Mouse (Mus musculus) heart, embryonic 14.5 days (tissue): ENCODE data around the gene Rsbn1l. TPM values are rescaled to one million over a fixed set of nuclear protein-coding genes. Genes with fewer than 3 reads are reported as not detected.

Source experiments
- ATAC-seq: fragments of 200-750 bp; cut with Nextera tagmentation; 2 replicates; pipeline ENCODE4 v1.8.0; 2017; ENCODE audit warnings: low read depth, moderate TSS enrichment; ENCODE audit not compliant: insufficient number of reproducible peaks, insufficient read depth, low FRiP score
- H3K27ac ChIP-seq, 2 experiments: fragments of 200-500 bp in 1 of 2; fragments of 300-500 bp in 1 of 2; sonication (generic) in 1 of 2; replicated peaks in 1 of 2; 2 replicates each; pipeline ENCODE4 v1.5.1; 2012 to 2014; ENCODE audit warnings: low read depth in 2 of 2, low read length in 2 of 2, control low read depth in 1 of 2, mild to moderate bottlenecking in 1 of 2, mixed read lengths in 1 of 2; ENCODE audit not compliant: control insufficient read depth in 1 of 2, insufficient read depth in 1 of 2
- H3K27me3 ChIP-seq: fragments of 300-500 bp; sonication (generic); 2 replicates; pipeline ENCODE4 v1.6.1; 2014; ENCODE audit warnings: mild to moderate bottlenecking, low read length, control low read depth; ENCODE audit not compliant: control insufficient read depth, insufficient read depth
- H3K36me3 ChIP-seq: fragments of 300-500 bp; sonication (generic); 2 replicates; pipeline ENCODE4 v1.6.1; 2014; ENCODE audit warnings: mild to moderate bottlenecking, control low read depth, low read length, mixed read lengths; ENCODE audit not compliant: control insufficient read depth, insufficient read depth
- H3K4me1 ChIP-seq, 2 experiments: fragments of 200-500 bp in 1 of 2; fragments of 300-500 bp in 1 of 2; sonication (generic) in 1 of 2; 2 replicates each; pipeline ENCODE4 v1.6.1; 2012 to 2014; ENCODE audit warnings: low read length in 2 of 2, control low read depth in 1 of 2, mixed read lengths in 1 of 2; ENCODE audit not compliant: control insufficient read depth in 2 of 2, insufficient read depth in 2 of 2
- H3K4me2 ChIP-seq: fragments of 300-500 bp; sonication (generic); 2 replicates; pipeline ENCODE4 v1.6.1; 2014; ENCODE audit warnings: mild to moderate bottlenecking, low read length
- H3K4me3 ChIP-seq, 2 experiments: fragments of 200-500 bp in 1 of 2; fragments of 300-500 bp in 1 of 2; sonication (generic) in 1 of 2; 2 replicates each; pipeline ENCODE4 v1.5.1; 2012 to 2014; ENCODE audit warnings: low read length in 2 of 2, mild to moderate bottlenecking in 2 of 2, control low read depth in 1 of 2, low read depth in 1 of 2, moderate library complexity in 1 of 2; ENCODE audit not compliant: control insufficient read depth in 1 of 2, insufficient read depth in 1 of 2
- H3K9ac ChIP-seq: fragments of 300-500 bp; sonication (generic); 2 replicates; pipeline ENCODE4 v1.6.1; 2014; ENCODE audit warnings: mild to moderate bottlenecking, low read length
- H3K9me3 ChIP-seq: fragments of 300-500 bp; sonication (generic); 2 replicates; pipeline ENCODE4 v1.6.1; 2016; ENCODE audit warnings: low read length, control low read depth; ENCODE audit not compliant: control insufficient read depth
- WGBS: fragments of 180-500 bp; shearing (Covaris S2); extraction: QIAGEN DNeasy Blood & Tissue Kit; methylation state at CpG from one replicate; pipeline ENCODE4 v1.1.7; 2014; 5-methylcytosine and 5-hydroxymethylcytosine counted together
- polyA plus RNA-seq: library from polyadenylated mRNA; unstranded; fragments of >200 nt; fragmentation: Nextera tagmentation; extraction: Ambion mirVana; gene quantifications from 2 replicates; pipeline ENCODE4 v1.2.1, GENCODE M21; 2014

The Rsbn1l gene
- polyA plus RNA-seq, 1 experiment from 2014 or later: 7.9 TPM

GRCm38 (mm10) chr5:20858404-20858803 lies 97.8 kb downstream of the Rsbn1l start:
- Histone ChIP-seq H3K9ac (no peak overlapping the region), H3K4me1 (no peaks in the 10 kb centered on the region), H3K27me3 (no peaks in the 10 kb centered on the region), H3K4me2 (no peak overlapping the region), H3K27ac (no peak overlapping the region), H3K4me3 (no peak overlapping the region), H3K36me3 (no peaks in the 10 kb centered on the region), H3K9me3 (no peaks in the 10 kb centered on the region)
- 90% methylated on average over 2 of the region's 2 CpGs for WGBS
- no peak for ATAC-seq

GRCm38 (mm10) chr5:20855066-20855465 lies 101.1 kb downstream of the Rsbn1l start:
- H3K9ac ChIP-seq: no peak overlapping the region
- H3K27ac ChIP-seq: no peak overlapping the region
- peaks cover 0 to 5% of the 10 kb centered on the region in 2 experiments; a peak in 1 of 4 replicates for H3K4me1 ChIP-seq
- 85% methylated on average over 4 of the region's 4 CpGs for WGBS
- no peaks in the 10 kb centered on the region; the same call in 1 of the 2 replicates for H3K36me3 ChIP-seq
- no peak for ATAC-seq
- H3K4me2 ChIP-seq: no peak overlapping the region
- no peak overlapping the region for H3K4me3 ChIP-seq
- no peaks in the 10 kb centered on the region for H3K9me3 ChIP-seq
- no peaks in the 10 kb centered on the region for H3K27me3 ChIP-seq

GRCm38 (mm10) chr5:20847010-20847409 lies 109.2 kb downstream of the Rsbn1l start:
- Histone ChIP-seq H3K27me3 (no peaks in the 10 kb centered on the region), H3K4me1 (peaks cover 0 to 10% of the 10 kb centered on the region in 2 experiments; a peak in 2 of 4 replicates), H3K27ac (no peak overlapping the region), H3K9ac (no peak overlapping the region), H3K36me3 (no peaks in the 10 kb centered on the region; the same call in 1 of the 2 replicates), H3K4me2 (no peak overlapping the region), H3K4me3 (no peak overlapping the region), H3K9me3 (no peaks in the 10 kb centered on the region)
- 98% methylated on average over 2 of the region's 2 CpGs for WGBS
- ATAC-seq: no peak

GRCm38 (mm10) chr5:20843816-20844215 lies 112.4 kb downstream of the Rsbn1l start:
- Histone ChIP-seq H3K9me3 (no peaks in the 10 kb centered on the region), H3K27ac (no peak overlapping the region), H3K4me2 (no peak overlapping the region), H3K4me3 (no peak overlapping the region), H3K9ac (no peak overlapping the region), H3K4me1 (peaks cover 0 to 21% of the 10 kb centered on the region in 2 experiments; a peak in 2 of 4 replicates), H3K36me3 (no peaks in the 10 kb centered on the region), H3K27me3 (no peaks in the 10 kb centered on the region)
- no peak for ATAC-seq
- 82% methylated on average over 2 of the region's 2 CpGs for WGBS

- Histone ChIP-seq H3K9ac (no peak overlapping the region), H3K27me3 (no peaks in the 10 kb centered on the region), H3K27ac (no peak overlapping the region), H3K4me3 (no peak overlapping the region), H3K36me3 (no peaks in the 10 kb centered on the region), H3K4me2 (no peak overlapping the region), H3K9me3 (no peaks in the 10 kb centered on the region), H3K4me1 (peaks cover 0 to 21% of the 10 kb centered on the region in 2 experiments; a peak in 2 of 4 replicates)
- ATAC-seq: no peak
- 84% methylated on average over 2 of the region's 3 CpGs for WGBS
Observed at GRCm38 (mm10) chr5:20843405-20843804, 112.8 kb downstream of the Rsbn1l start.

Other genes with a start within 250 kb of the Rsbn1l start
- 44.7 and 46.0 TPM in 2 replicates for gene Phtf2, start 74.3 kb downstream of the Rsbn1l start, polyA plus RNA-seq
- 53.3 and 56.2 TPM in 2 replicates for gene Tmem60, start 74.2 kb downstream of the Rsbn1l start, polyA plus RNA-seq
- gene Ptpn12, start 99.5 kb upstream of the Rsbn1l start, polyA plus RNA-seq: 20.0 and 22.5 TPM in 2 replicates
- gene Gsap, start 229.9 kb upstream of the Rsbn1l start, polyA plus RNA-seq: 2.3 and 2.8 TPM in 2 replicates